Mouse (Mus musculus) megakaryocyte progenitor cell, adult 5-6 weeks (primary cell): Measurements from ENCODE around the gene 4930518I15Rik. TPM values are rescaled to one million over a fixed set of nuclear protein-coding genes. Genes with fewer than 3 reads are reported as not detected.
"Not testable (repeated sequence)": the region's sequence is repeated elsewhere in the genome, so short reads cannot be mapped to it uniquely, and the experiment has no call there.

Source experiments
- ATAC-seq: replicated peaks from 2 replicates; pipeline ENCODE4 v1.8.0; 2016; ENCODE audit warnings: mild to moderate bottlenecking, moderate TSS enrichment, inconsistent platforms; ENCODE audit not compliant: poor library complexity
- total RNA-seq, 2 experiments: library from RNA; stranded (forward) in 1 of 2; stranded (reverse) in 1 of 2; fragments of 157-497, 149-512 nt in 1 of 2; fragments of 200-1000 nt in 1 of 2; gene quantifications; 2 replicates each; pipeline versions ENCODE4 v1.2.3 to v1.2.4; 2015 to 2017

4930518I15Rik gene
- total RNA-seq, 2 experiments from 2014 or later = 1.2 to 3.0 TPM

DNA sequence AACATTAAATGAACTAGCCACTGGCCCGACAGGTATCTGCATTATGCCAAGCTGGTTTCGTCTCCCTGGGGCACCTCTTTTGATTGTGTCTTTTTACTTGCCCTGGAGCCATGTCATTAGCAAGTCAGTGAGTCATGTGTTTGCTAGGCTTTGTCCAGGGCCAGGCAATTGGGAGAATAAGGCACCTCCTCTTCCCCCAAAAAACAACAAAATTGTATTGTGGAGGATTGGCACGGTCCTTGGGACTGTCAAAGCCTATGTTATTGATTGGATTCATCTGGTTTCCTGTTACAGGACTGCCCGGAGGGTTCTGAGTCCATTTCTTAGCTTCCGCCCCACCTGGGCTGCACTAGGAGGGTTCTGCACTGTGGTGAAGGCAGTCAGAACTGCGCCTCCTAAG is 10.1 kb downstream of the 4930518I15Rik start:
- no peak for ATAC-seq

DNA sequence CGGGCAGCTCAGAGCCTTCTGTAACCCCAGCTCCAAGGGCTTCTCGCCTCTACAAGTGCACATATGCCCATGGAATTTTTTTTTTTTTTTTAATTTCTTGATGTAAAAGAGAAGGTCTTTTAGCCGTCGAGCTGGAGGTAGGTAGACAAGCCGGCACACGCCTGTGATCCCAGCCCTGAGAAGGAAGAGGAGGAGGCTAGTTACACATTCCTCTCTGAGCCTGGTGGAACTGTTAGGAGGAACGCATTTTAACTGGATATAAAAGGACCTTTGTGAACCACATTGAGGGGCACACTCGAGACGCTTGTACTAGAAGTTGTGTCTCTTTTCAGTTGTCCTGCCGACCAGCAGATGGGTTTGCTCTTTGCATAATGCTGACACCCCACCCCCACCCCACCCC is 13.0 kb downstream of the 4930518I15Rik start:
- no peak for ATAC-seq

DNA sequence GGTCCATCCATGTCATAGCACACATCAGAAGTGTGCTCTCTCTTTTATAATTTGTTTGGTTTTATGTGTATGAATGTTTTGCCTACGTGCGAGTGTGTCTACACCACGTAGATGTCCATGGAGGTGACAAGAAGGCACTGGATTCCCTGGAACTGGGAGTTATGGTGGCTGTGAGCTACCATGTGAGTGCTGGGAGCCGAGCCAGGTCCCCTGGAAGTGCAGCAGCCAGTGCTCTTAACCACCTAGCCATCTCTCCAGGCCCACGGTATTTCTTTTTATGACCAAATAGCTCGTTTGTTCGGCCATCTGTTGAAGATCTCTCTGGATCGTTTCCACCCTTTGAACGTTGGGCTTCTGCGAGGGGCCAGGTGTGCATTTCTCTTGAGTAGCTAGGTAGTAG is 14.4 kb downstream of the 4930518I15Rik start:
- ATAC-seq = no peak

DNA sequence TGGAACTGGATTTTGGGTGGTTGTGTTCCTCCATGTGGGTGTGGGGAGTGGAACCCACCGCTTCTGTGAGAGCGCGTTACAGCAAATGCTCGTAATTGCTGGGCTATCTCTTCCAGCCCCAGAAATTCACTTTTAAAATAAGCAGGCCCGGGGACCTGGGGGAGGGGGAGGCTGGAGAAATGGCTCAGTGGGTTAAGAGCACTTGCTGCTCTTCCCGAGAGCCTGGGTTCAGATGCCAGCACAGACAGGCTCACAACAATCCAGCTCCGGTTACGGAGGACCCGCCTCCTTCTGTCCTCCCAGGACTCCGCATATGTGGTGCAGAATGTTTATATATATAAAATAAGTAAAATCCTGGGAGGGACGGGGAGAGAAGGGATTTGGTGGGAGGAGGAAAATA is 15.0 kb downstream of the 4930518I15Rik start:
- no peak for ATAC-seq

DNA sequence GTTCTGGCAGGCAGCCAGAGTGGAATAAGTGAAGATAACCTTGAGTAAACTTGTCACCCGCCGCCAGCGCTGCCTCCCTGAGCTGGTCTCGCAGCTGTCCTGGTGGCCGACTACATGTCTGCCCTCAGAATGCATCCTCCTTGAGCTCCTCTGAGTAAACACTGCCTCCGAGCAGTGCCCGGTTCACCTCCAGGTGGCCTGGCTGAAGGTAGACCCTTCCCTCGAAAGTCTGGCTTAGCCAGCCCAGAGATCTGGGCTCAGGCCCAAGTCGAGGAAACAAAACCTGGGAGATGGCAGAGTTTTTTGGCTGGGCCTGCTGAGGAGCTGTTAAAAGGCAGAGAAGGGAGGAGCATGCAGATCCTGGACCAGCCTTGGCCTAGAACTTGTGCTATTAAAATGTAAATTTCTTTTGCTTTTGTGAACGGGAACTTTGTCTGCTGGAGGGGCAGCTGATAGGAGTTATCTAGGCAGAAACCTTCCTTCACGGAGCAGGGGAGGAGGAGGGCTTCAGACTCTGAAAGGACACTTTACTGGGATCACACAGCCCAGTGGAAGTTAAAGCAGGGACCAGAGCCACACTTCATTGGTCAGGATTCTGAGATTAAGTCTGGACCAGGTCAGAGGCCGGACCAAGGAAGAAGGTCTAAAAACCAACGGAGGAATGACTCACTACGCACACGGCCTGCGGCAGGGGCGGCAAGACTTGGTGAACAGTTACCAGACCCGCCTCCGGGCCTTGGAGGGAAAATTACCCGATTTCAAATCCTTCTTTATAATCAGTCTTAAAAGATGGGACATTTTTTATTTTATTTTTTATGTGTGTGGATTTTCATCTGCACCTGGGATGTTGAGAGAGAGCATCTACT is 15.7 kb downstream of the 4930518I15Rik start:
- peak; percentile 50 for ATAC-seq

DNA sequence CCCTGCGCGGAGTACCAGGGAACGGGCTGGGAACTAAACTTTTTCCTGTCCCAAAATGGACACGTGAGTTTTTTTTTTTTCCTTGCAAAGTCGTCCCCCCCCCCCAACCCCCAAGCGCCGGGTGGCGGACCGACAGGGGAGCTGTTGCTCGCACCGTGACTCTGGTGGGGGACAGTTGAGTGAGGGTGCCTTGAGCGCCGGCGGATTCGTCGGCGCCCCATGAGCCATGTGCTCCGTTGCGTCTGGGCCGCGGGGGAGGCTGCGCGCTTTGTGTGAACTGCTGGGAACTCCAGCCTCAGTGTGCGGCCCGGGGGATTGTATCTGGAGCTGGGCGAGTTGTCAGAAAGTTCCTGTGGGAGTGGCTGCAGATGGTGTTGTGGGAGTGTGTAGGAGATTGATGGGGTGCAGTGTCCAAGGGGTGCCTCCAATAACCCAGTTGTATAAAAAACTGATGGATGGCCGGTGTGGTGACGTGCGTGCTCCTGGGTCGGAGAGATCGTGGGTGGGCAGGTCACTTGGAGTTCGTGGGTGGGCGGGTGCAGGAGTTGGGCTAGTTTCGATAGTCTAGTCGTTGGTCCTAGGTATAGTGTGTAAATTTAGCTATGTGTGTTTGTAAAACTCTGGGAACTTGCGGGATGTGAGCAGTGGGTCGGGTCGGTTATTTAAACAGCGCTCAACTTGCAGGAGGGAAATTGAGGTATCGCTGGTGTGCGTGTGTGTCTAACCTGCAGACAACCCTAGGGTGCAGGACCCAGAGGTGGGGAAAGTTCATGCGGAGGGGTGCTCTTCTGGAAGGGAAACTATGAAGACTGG is 16.5 kb downstream of the 4930518I15Rik start:
- ATAC-seq = peak; percentile 38

DNA sequence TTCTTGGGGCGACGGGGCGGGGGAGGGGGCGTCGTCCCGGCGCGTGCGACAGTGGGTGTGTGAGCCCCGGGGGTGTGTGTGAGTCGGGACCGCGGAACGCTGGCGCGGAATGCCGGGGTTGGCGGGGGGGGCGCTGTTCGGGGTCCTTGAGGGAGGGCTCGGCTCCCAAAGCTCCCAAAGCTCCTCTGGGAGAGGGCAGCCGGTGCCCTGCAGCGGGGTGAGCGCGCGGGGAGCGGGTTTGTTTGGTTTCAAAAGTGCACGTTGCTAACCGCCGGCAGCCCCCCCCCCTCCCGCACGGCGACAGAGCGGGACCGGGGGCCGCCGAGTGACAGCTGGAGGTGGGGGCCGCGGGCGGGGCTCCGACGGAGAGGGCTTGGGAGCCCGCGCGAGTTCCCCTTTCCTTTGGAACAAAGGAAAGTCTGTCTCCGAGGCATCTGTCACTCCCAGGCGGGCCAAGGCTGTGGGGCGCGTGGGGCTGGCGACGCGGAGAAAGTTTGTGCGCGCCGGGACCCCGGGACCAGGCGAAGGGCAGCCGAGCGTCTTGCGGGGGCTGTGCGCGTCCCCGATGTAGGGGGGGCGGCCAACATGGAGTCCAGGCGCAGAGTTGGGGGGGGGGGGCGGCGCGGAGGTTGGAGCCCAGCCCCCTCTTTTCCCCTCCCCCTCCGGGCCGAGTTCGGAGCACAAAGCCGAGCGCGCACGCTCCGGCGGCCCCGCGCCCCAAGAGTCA is 17.3 kb downstream of the 4930518I15Rik start:
- peak; percentile 7 for ATAC-seq

DNA sequence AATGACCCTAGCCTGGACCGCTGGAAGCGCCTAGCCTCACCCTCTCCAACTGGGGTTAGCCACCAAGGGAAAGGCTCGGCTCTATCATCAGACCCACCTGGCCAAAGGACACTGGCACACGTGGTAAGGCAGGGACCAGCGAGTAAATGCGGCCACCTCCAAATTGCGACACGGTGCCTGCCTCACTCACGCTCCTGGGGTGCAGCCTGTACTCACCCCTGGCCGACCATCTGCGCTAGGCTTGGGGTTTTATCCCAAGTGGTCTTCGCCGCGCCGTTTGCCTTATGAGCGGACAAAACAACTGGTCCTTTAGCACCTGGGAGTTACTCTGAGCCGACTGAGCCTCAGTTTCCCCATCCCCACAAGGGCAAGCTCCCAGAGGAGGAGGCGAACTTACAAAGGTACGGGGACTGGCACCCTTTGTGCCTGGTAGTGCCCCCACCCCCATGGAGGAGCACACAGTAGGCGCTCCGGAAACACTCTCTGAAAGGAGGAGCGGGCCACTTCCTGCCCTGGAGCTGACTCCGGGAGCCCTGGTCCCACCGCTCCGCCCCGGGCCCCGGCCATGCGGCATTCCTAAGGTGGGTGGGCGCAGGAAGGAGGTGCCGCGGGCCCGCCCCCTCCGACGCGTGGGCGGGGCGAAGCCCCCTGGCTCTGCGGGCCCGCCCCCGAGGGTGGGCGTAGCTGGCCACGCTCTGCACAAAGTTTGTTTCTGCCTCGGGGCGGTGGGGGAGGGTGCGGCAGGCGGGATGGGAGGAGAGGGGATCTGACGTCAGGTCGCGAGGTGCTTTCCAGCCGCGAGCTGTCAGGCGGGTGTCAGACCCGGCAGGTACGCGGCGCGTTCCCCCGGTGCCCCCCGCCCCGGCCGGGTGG is 18.2 kb downstream of the 4930518I15Rik start, which contains the start of gene Tgif2:
Gene Tgif2, plus strand, starts transcription at position 689 of the 873 bp plus-strand sequence.
- peak; percentile 76 for ATAC-seq

DNA sequence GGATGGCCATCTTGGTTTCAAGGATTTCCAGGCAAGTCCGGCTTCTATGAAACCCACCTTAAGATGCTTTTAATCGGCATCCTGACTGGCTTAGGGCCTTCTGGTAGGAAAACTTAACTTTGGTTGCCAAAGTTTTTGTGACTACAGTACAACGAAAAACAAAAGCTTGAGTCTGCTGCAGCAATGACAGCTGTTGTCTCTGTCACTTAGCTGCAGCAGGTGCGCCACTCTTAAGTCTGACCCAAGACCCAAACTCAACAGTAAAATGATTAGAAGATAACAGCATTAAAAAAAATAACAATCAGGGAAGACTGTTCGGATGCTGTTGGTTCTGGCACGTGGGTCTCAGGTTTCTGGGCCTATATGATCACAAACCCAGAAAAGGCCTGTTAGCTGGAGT is 18.9 kb downstream of the 4930518I15Rik start:
- ATAC-seq = no peak

DNA sequence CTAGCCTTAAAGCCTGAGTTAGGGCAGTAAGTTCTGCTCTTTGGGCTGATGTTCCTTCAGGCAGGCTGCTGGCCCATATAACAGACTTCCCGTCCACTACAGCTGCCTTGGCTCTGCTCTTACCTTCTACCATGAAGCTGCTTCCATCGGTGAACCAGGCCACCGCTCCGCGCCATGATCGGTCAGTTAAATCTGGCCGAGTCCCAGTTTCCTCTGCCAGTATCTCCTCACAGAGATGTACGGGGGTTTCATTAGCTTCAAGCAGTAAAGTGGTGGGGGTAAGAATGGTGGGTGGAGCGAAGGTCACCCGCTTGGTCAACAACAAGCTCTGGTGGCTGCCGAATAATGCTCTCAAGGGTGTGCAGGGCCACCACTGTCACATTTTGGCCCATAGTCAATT is 23.4 kb downstream of the 4930518I15Rik start:
- ATAC-seq = no peak

DNA sequence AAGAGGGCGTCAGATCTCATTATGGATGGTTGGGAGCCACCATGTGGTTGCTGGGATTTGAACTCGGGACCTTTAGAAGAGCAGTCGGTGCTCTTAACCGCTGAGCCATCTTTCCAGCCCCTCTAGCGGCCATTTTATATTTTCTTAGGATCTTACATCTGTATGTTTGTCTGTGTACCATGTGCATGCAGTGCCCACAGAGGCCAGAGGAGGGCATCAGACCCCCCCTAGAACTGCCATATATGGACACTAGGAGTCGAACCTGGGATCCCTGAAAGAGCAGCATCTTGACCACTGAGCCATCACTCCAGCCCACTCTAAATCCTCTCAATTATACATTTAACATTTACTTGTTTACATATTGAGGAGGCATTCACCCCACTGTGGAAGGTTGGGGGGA is 32.6 kb downstream of the 4930518I15Rik start:
- ATAC-seq = not testable (repeated sequence)

DNA sequence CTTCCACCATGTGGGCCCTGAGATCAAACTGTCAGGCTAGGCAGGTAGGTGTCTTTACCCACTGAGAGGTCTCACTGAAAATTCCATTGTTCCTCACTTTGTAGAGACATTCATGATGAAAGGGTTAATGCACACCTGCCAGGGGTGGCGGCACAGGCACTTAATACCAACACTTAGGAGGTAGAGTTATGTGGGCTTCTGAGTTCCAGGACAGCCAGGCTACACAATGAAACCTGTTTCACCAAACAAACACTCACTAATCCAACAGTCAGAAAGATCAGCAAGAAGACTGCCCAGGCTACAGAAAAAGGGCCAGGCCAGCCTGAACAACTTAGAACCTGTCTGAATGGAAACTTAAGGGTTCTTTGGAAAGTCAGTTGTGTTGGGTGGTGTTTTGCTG is 41.6 kb downstream of the 4930518I15Rik start:
- no peak for ATAC-seq

DNA sequence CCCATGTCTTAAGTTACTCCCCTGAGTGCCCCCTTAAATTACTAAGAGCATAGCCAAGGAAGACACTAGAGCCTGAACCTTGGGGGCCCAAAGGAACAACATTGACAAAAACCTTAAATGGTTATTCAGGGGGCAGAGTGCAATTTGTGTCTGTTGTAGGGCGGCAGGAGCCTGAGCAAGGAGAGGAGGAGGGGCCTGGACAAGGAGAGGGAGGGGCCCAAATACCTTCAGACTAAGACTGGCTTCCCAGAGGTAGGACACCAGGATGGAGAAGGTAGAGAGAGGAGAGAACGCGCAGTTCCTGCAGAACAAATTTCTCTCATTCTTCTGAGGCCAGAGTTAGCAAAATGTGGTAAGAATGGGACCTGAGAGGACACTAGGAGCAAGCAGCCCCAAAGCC is 42.3 kb downstream of the 4930518I15Rik start:
- no peak for ATAC-seq

DNA sequence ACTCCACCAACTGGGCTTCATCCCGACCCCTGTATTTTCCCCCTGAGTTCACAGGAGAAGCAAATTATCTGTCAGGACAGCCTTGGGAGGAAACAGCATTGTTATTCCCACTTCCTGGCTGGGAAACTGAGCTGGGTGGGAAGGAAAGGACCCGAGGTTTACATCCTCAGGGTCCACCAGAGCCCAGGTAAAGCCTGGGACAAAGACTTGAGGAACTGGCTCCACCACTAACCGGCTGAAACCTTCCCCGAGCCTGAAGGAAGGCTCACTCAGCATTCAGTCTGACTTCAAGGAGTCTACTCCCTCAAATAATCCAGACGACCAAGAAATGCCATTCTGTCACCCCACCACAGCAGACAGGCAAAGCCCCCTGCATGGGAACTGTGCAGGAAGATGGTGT is 42.9 kb downstream of the 4930518I15Rik start:
- no peak for ATAC-seq

DNA sequence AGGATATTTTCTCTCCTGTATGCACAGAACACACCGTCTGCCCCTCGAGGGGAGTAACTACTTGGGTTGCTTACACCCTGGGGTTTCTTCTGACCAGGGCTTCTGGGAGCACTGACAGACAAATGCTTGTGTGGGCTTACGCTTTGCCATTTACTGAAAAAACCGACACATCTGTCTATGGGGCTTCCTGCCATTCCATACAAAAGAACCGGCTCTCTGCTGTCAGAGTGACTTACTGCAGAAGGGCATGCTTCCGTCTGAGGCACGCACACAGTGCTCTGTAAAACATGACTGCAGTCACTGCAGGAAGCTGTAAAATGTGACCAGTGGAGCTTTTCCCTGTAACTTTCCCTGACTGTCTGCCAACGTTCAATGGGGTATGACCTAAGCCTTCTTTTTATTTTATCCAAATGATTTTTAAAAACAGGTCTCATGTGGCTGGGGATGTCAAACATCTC is 43.4 kb downstream of the 4930518I15Rik start:
- ATAC-seq = no peak

DNA sequence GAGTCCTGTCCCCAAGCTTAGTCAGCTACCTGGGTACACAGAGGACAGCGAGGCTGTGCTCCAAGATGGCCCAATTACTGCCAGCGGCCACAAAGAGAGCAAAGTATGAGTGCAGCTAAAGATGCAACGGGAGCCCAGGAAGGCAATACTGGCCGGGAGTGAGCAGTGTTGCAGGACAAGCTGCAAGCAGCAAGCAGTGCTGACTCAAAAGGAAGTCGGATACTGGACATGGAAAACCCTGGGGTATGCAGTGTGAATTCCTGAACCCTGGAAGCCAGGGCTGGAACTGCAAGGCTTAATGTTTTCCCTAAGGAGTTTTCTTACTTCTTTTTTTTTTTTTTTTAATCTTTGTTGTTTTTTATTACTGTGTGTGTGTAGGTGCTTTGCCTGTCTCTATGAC is 46.2 kb downstream of the 4930518I15Rik start:
- no peak for ATAC-seq

DNA sequence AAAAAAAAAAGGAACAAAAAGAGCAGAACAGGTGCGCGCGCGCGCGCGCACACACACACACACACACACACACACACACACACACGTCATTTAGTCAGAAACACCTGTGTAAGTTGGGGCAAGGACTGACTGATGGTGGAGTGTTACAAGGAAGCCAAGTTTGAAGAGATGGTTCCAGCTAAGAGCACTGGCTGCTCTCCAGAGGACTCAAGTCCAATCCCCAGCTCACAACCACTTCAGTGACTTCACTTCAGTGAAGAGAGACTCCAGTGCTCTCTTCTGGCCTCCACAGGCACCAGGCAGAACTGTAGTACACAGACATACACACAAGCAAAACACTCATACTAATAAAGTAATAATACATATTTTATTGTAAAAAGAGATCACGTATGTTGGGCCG is 47.0 kb downstream of the 4930518I15Rik start:
- no peak for ATAC-seq

DNA sequence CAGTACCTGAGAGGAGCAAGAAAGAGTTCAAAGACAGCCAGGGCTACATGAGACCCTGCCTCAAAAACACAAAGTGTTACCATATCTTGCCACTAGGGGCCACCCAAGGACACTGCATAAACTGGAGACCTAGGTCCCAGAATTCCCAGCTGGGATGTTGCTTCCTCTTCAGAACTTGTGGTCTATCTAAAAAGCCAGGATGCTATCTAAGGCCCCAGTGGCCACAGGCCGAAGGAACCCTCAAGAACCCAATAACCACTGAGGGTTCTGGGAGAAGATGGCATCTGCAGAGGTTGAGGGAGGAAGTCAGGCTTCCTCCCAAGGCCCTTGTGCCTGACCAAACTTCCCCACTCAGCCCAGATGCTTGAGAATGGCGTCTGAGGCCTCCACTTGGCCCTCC is 48.2 kb downstream of the 4930518I15Rik start:
- peak; percentile 70 for ATAC-seq

DNA sequence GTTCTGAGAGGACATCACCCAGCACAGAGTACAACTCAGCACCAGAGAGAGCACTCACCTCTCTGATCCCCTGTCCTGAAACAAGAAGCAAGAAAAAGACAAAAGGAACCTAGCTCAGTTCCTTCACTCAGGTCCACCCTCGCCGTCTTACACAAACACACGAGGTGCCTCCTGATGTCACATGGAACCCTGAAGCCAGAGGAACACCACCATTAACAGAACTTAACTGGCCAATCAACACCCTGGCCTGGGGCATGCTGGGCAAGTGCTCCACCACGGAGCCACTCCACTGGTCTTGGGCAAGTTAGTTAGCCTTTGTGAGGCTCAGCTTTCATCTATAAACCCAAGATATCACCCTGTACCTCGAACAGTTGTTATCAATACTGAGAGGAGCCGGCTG is 50.9 kb downstream of the 4930518I15Rik start:
- no peak for ATAC-seq
